Mouse (Mus musculus) hindbrain, embryonic 11.5 days (tissue): ENCODE measurements around the gene Npas3. TPM values are rescaled to one million over a fixed set of nuclear protein-coding genes. Genes with fewer than 3 reads are reported as not detected.

Experiments
- ATAC-seq: fragments of 200-750 bp; cut with Nextera tagmentation; 2 replicates; pipeline ENCODE4 v1.8.0; 2017; ENCODE audit warnings: mild to moderate bottlenecking, moderate TSS enrichment, moderate library complexity; ENCODE audit not compliant: low FRiP score
- DNase-seq: peaks from one replicate; pipeline ENCODE4 v3.0.0-alpha.2; 2015; ENCODE audit warnings: low spot score
- H3K27ac ChIP-seq: fragments of 300-500 bp; sonication (generic); 2 replicates; pipeline ENCODE4 v1.5.1; 2014; ENCODE audit warnings: mild to moderate bottlenecking, low read depth, low read length
- H3K27me3 ChIP-seq: fragments of 300-500 bp; sonication (generic); 2 replicates; pipeline ENCODE4 v1.6.1; 2014; ENCODE audit warnings: mild to moderate bottlenecking, low read length, moderate library complexity, mixed read lengths; ENCODE audit not compliant: control insufficient read depth, insufficient read depth
- H3K36me3 ChIP-seq: fragments of 300-500 bp; sonication (generic); 2 replicates; pipeline ENCODE4 v1.6.1; 2014; ENCODE audit warnings: mild to moderate bottlenecking, low read length, moderate library complexity, mixed read lengths; ENCODE audit not compliant: control insufficient read depth, insufficient read depth
- H3K4me1 ChIP-seq: fragments of 300-500 bp; sonication (generic); replicated peaks from 2 replicates; pipeline ENCODE4 v1.6.1; 2014; ENCODE audit warnings: low read length, mixed read lengths; ENCODE audit not compliant: control insufficient read depth, insufficient read depth
- H3K4me2 ChIP-seq: fragments of 300-500 bp; sonication (generic); replicated peaks from 2 replicates; pipeline ENCODE4 v1.6.1; 2014; ENCODE audit warnings: mild to moderate bottlenecking, low read depth, low read length
- H3K4me3 ChIP-seq: fragments of 300-500 bp; sonication (generic); 2 replicates; pipeline ENCODE4 v1.5.1; 2014; ENCODE audit warnings: low read depth, low read length
- H3K9ac ChIP-seq: fragments of 300-500 bp; sonication (generic); 2 replicates; pipeline ENCODE4 v1.6.1; 2014; ENCODE audit warnings: low read depth, low read length
- H3K9me3 ChIP-seq: fragments of 300-500 bp; sonication (generic); 2 replicates; pipeline ENCODE4 v1.6.1; 2016; ENCODE audit warnings: low read length; ENCODE audit not compliant: control insufficient read depth
- WGBS: fragments of 180-500 bp; shearing (Covaris S2); extraction: QIAGEN DNeasy Blood & Tissue Kit; methylation state at CpG from one replicate; pipeline ENCODE4 v1.1.7; 2014; 5-methylcytosine and 5-hydroxymethylcytosine counted together
- polyA plus RNA-seq: library from polyadenylated mRNA; unstranded; fragments of >200 nt; fragmentation: Nextera tagmentation; extraction: Ambion mirVana; gene quantifications from 2 replicates; pipeline ENCODE4 v1.2.1, GENCODE M21; 2014

The Npas3 gene
- polyA plus RNA-seq, 1 experiment from 2014 or later, result 19.7 TPM

DNA sequence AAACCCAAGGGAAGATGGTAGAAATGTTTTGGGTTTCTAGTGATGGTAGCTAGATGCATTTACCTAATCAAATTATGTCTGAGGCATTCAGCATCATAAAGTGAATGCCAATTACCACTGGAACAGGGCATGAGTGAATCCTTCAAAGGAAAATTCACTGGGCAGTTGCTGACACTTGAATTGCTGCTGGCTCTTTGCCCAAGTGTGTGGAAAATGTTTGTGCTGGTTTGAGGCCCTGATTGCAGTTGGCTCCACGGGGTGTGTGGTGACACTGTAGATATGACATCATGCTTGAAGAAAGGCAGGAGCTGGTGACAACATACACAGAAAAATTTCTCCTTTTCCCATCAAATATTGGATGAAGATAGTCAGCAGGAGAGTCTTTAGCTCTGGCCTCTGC is 382.1 kb downstream of the Npas3 start:
- Histone ChIP-seq H3K27me3 (no peaks in the 10 kb centered on the region), H3K27ac (no peak overlapping the region), H3K9me3 (no peaks in the 10 kb centered on the region), H3K4me1 (no peaks in the 10 kb centered on the region; the same call in 1 of the 2 replicates), H3K9ac (no peak overlapping the region), H3K4me2 (no peak overlapping the region), H3K4me3 (no peak overlapping the region), H3K36me3 (no peaks in the 10 kb centered on the region)
- WGBS, result 87% methylated on average over 1 of the region's 1 CpGs
- DNase-seq (no peak), ATAC-seq (no peak)

DNA sequence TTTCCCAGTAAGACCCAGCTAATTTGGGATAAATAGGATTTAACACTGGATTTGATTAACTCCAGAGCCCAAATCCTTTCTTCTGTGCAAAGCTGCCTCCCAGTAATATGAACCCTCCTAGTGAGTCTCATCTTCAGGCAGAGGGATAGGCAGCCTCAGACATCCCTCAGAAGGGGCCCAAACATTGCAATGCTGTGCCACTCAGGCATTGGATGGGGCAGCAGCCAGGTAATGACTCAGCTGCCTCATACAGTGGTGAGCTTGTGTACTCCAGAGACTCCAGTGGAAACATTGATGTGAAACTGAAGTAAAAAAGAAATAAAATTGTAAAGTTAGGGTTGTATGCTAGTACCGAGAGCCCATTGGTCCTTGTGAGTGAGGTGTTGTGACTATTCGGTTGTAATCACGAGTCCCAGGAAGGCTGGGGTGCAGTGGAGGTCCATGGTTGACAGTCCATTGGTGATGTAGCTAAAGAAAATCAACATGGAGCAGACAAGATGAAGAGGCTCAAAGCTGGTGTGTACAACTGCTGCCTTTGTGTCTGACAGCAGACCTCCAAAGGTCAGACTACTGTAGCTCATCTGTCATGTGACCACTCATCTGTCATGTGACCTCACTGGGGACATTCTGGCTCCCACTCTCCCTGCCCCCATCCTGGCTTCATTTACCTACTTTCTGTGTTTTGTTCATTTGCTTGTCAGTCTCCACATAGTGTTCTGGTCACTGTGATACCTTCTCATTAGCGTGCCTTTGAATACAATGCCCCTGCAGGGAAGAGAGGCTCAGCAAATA is 383.0 kb downstream of the Npas3 start:
- no peaks in the 10 kb centered on the region for H3K9me3 ChIP-seq
- H3K4me3 ChIP-seq, result no peak overlapping the region
- no peaks in the 10 kb centered on the region for H3K27me3 ChIP-seq
- WGBS, result 88% methylated on average over 4 of the region's 4 CpGs
- DNase-seq (no peak), ATAC-seq (no peak)
- H3K4me1 ChIP-seq, result no peaks in the 10 kb centered on the region; the same call in 1 of the 2 replicates
- H3K9ac ChIP-seq, result no peak overlapping the region
- H3K27ac ChIP-seq, result no peak overlapping the region
- H3K36me3 ChIP-seq, result no peaks in the 10 kb centered on the region
- H3K4me2 ChIP-seq, result no peak overlapping the region

DNA sequence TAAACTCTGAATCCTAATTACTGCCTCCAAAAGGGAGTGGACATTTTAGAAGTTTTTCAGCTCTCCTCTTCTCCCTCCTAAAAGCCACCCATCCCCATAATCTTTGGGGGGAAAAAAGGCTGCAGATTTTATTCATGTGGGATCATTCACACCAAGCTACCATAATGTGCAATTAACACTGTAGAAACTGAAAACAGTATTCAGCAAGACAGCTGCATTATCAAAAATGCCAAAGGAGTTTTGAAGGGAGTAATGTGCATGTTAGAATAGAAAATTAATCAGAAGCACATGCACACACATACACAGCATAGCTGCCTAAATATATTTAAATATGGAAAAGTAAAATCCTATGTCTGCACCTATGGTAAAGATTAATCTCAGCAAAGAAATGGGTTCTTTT is 390.1 kb downstream of the Npas3 start:
- ATAC-seq (no peak), DNase-seq (no peak)
- no peaks in the 10 kb centered on the region for H3K36me3 ChIP-seq
- H3K4me3 ChIP-seq, result no peak overlapping the region
- H3K9ac ChIP-seq, result no peak overlapping the region
- H3K4me2 ChIP-seq, result no peak overlapping the region
- H3K27ac ChIP-seq, result no peak overlapping the region
- no peaks in the 10 kb centered on the region for H3K9me3 ChIP-seq
- no peaks in the 10 kb centered on the region for H3K27me3 ChIP-seq
- no peaks in the 10 kb centered on the region for H3K4me1 ChIP-seq

DNA sequence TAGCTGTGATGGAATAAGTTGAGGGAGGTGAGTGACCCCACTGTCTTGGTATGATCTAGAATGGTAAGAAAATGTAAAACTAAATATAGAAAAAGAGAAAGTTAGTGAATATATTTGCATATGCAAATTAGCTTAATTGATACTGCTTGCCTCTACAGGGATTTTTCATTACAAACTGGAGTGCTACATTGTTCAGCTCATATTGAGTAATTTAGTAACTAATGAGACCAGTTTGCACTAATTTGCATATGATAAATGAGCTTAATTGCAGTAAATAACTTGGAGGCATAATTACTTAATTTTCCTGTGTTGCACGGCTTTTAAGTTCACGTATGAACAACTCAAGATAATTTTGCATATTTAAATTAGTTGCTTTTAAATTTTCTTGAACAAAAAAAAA is 398.8 kb downstream of the Npas3 start:
- no peak for ATAC-seq
- WGBS, result 89% methylated on average over 2 of the region's 2 CpGs

DNA sequence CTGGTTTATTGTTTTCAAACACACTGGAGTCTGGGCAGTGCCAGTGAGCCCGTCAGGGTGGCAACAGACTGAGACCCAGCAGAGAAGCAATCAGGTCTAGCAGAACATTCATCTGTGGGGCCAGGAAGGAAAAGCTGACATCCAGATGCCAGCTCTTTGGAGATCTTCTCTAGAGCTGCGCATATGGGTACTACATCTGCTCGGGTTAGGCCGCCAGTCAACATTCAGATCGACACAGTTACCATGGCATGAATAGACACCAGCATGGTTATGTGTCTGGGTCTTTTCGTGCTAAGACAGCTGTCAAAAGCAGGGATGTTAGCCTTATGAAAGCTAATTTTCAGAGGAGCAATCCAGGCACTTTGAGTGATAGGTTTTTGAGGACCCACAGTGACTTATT is 407.8 kb downstream of the Npas3 start:
- ATAC-seq (no peak), DNase-seq (no peak)
- Histone ChIP-seq H3K36me3 (no peaks in the 10 kb centered on the region), H3K4me1 (no peaks in the 10 kb centered on the region), H3K4me3 (no peak overlapping the region), H3K9ac (no peak overlapping the region), H3K4me2 (no peak overlapping the region), H3K27ac (no peak overlapping the region), H3K27me3 (no peaks in the 10 kb centered on the region), H3K9me3 (no peaks in the 10 kb centered on the region)
- 88% methylated on average over 6 of the region's 6 CpGs for WGBS

More for the DNA sequence above, 398.8 kb downstream of the Npas3 start:
- Histone ChIP-seq H3K9me3 (no peaks in the 10 kb centered on the region), H3K4me3 (no peak overlapping the region), H3K4me2 (no peak overlapping the region), H3K27ac (no peak overlapping the region), H3K27me3 (no peaks in the 10 kb centered on the region), H3K9ac (no peak overlapping the region), H3K36me3 (no peaks in the 10 kb centered on the region), H3K4me1 (no peaks in the 10 kb centered on the region)
- DNase-seq, result no peak

DNA sequence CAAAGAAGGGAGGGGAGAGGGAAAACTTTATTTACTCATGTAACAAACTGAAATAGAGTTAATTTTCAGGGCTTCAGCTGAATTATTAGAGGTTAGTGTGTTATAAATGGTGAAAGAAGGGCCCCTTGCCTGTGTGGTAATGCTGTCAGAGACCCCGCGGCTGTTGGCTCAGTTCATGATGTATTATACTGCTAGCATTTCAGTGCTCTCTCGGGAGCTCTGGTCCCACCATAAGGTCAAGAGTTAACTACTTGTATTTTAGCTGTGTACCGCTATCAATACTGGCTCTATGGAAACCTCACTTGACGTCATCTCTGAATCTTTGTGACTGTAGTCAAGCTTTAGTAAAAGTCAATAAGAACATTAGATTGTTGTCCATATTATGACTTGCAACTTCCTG is 415.6 kb downstream of the Npas3 start:
- WGBS, result 48% methylated on average over 5 of the region's 5 CpGs
- Histone ChIP-seq H3K4me1 (no peaks in the 10 kb centered on the region), H3K4me2 (no peak overlapping the region), H3K27me3 (no peaks in the 10 kb centered on the region), H3K4me3 (no peak overlapping the region), H3K36me3 (no peaks in the 10 kb centered on the region), H3K9me3 (no peaks in the 10 kb centered on the region), H3K9ac (no peak overlapping the region), H3K27ac (no peak overlapping the region)
- peak; percentile 57 for DNase-seq
- peak; percentile 79 for ATAC-seq

DNA sequence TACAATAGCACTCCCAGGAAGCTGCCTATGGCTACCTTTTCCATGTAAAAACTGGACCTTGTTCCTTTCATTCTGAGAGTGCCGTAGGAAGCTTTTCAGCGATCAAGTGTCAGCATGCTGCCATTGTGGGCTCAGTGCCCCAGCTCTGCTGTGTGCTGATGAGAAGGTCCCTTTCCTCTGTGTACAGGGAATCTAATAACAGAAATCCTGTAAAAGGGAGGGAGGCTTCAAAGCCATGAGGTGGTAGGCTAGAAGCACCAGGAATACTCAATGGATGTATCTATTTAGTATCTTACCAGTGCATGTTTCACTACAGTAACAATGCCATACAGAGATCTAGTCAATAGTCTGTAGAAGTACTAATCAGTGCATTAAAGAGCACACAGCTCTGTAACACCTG is 423.4 kb downstream of the Npas3 start:
- Histone ChIP-seq H3K27ac (no peak overlapping the region), H3K4me3 (no peak overlapping the region), H3K27me3 (no peaks in the 10 kb centered on the region), H3K4me1 (no peaks in the 10 kb centered on the region), H3K9me3 (no peaks in the 10 kb centered on the region), H3K9ac (no peak overlapping the region), H3K36me3 (no peaks in the 10 kb centered on the region), H3K4me2 (no peak overlapping the region)
- DNase-seq (no peak), ATAC-seq (no peak)
- WGBS, result 84% methylated on average over 2 of the region's 2 CpGs

DNA sequence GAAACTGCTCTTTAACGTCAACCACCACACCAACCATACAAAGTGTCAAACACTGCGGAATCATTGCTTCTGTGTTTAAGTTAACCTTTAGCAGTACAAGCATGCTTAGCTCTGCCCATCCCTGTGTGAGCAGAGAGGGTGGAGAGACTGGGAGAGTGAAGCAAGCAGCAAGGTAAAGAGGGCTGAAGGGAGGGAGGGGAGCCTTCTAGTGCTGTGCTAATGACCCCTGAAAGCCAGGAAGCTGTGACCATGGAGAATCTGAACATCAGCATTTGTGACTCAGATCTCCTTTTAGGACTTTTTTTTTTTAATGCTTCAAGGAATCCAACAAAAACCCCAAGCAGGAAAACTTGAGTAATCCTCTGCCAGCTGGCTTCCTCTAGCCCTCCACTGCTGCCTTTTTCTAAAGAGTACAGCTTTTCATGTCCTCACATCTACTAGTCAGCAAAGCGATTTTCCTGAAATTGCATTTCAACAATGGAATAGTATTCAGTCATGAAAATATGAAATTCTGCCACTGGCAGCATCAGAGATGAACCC is 428.7 kb downstream of the Npas3 start:
- H3K9ac ChIP-seq, result no peak overlapping the region
- no peak overlapping the region for H3K27ac ChIP-seq
- no peaks in the 10 kb centered on the region for H3K9me3 ChIP-seq
- 75% methylated on average over 3 of the region's 3 CpGs for WGBS
- H3K4me1 ChIP-seq, result no peaks in the 10 kb centered on the region
- H3K27me3 ChIP-seq, result no peaks in the 10 kb centered on the region
- H3K4me2 ChIP-seq, result no peak overlapping the region
- no peak for DNase-seq
- no peak for ATAC-seq
- H3K36me3 ChIP-seq, result no peaks in the 10 kb centered on the region
- H3K4me3 ChIP-seq, result no peak overlapping the region

DNA sequence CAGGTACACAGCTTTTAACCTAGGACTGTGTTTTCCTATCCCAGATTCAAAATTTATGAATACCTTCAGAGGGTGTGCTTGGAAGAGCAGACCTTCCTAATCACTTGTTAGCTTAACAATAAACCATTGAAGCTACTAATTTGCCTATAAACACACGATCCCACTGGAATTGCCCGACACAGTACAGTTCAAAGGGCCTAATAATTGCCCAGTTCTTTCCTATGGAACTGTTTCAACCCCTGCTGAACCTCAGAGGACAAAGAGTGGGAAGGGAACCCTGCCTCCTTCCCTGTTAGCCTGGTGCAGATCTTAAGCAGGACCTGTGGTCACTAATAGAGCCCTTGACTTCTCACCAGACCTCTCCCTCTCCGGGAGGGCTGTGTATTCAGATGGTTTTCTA is 429.7 kb downstream of the Npas3 start:
- Histone ChIP-seq H3K27me3 (no peaks in the 10 kb centered on the region), H3K9ac (no peak overlapping the region), H3K27ac (no peak overlapping the region), H3K4me1 (no peaks in the 10 kb centered on the region), H3K4me3 (no peak overlapping the region), H3K9me3 (no peaks in the 10 kb centered on the region), H3K4me2 (no peak overlapping the region), H3K36me3 (no peaks in the 10 kb centered on the region)
- WGBS, result 50% methylated on average over 3 of the region's 3 CpGs
- DNase-seq, result no peak
- ATAC-seq, result no peak
